Mouse (Mus musculus): ENCODE measurements at regions not wholly inside any gene's neighbourhood (a gene's known extent, or its start where the extent isn't known, plus 50 kb on each side); places are given as distances from the start of the nearest gene placed in this dataset.

DNA sequence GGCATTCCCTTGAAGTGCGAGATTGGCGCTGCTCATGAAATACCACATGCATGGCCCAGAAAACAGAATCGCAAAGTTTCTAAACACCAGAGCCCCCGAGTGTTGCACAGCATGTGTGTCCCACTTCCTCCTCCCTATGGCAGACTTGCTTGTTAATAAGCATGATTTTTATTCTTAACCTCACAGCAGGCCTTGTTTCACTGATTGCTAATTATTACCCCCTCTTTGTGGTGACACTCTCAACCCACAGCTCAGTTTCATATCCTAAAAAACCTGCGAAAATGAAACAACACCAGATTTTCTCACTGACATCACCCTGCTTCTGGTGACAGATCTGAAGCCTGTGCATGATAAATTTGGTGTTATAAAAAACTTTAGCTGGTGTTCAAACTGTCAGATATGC, 1319.3 kb upstream of the Gm7489 start:
- no peak overlapping the region for H3K4me2 ChIP-seq (ENCODE audit: low read depth, low read length)
- H3K4me1 ChIP-seq (ENCODE audit: insufficient read depth, low read length), result no peaks in the 10 kb centered on the region
- H3K9ac ChIP-seq (replicated peaks; ENCODE audit: low read length), result no peak overlapping the region
- no peaks in the 10 kb centered on the region for H3K27me3 ChIP-seq (ENCODE audit: insufficient read depth, low read length)
- H3K36me3 ChIP-seq (ENCODE audit: insufficient read depth, low read length), result no peaks in the 10 kb centered on the region
- no peak for ATAC-seq
- no peak for DNase-seq (ENCODE audit: low spot score)
- H3K9me3 ChIP-seq (ENCODE audit: low read length), result no peaks in the 10 kb centered on the region
- WGBS, result 58% methylated on average over 5 of the region's 5 CpGs
- no peak overlapping the region for H3K27ac ChIP-seq
- H3K4me3 ChIP-seq (ENCODE audit: low read length), result no peak overlapping the region
- TF ChIP-seq CTCF (IDR thresholded peaks at IDR 0.05; ENCODE audit: low read depth), result no peak

- ATAC-seq (no peak), DNase-seq (ENCODE audit: low spot score) (no peak)
Observed at GRCm38 (mm10) chr15:52570256-52570655, 1314.5 kb upstream of the Gm7489 start.

GRCm38 (mm10) chr15:52577614-52578013, 1307.1 kb upstream of the Gm7489 start:
- no peak overlapping the region for H3K4me3 ChIP-seq (ENCODE audit: low read length)
- 92% methylated on average over 2 of the region's 2 CpGs for WGBS

More at GRCm38 (mm10) chr15:52570256-52570655, 1314.5 kb upstream of the Gm7489 start:
- Histone ChIP-seq H3K4me2 (ENCODE audit: low read depth, low read length) (no peak overlapping the region), H3K27ac (no peak overlapping the region), H3K27me3 (ENCODE audit: insufficient read depth, low read length) (no peaks in the 10 kb centered on the region), H3K4me3 (ENCODE audit: low read length) (no peak overlapping the region), H3K9ac (replicated peaks; ENCODE audit: low read length) (no peak overlapping the region), H3K4me1 (ENCODE audit: insufficient read depth, low read length) (no peaks in the 10 kb centered on the region), H3K36me3 (ENCODE audit: insufficient read depth, low read length) (no peaks in the 10 kb centered on the region), H3K9me3 (ENCODE audit: low read length) (no peaks in the 10 kb centered on the region)
- TF ChIP-seq CTCF (IDR thresholded peaks at IDR 0.05; ENCODE audit: low read depth), result no peak
- 98% methylated on average over 1 of the region's 1 CpGs for WGBS

DNA sequence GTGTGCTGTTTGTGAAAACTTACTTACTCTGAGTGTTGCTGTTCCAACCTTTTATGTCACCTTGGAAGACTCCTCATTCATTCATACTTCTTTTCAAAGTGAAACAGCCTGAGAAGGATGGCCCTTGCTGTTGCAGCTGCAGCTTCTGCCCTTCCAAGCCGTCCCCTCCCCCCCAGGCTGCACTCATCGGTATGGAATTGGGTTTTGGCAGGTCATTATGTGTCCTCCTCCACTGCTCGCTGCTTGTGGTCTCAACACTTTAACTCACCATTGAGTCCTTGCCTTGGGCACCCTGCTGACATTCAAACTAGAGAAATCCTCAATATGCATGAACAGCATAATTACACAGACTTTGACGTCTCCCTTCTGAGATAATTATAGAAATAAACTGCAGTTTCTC, 1295.3 kb upstream of the Gm7489 start:
- no peaks in the 10 kb centered on the region for H3K36me3 ChIP-seq (ENCODE audit: insufficient read depth, low read length)
- H3K4me1 ChIP-seq (ENCODE audit: insufficient read depth, low read length), result no peaks in the 10 kb centered on the region
- no peak overlapping the region for H3K27ac ChIP-seq
- H3K4me3 ChIP-seq (ENCODE audit: low read length), result no peak overlapping the region
- ATAC-seq, result no peak
- TF ChIP-seq CTCF (IDR thresholded peaks at IDR 0.05; ENCODE audit: low read depth), result no peak
- H3K27me3 ChIP-seq (ENCODE audit: insufficient read depth, low read length), result no peaks in the 10 kb centered on the region
- no peak for DNase-seq (ENCODE audit: low spot score)
- 19% methylated on average over 4 of the region's 4 CpGs for WGBS
- no peaks in the 10 kb centered on the region for H3K9me3 ChIP-seq (ENCODE audit: low read length)
- no peak overlapping the region for H3K4me2 ChIP-seq (ENCODE audit: low read depth, low read length)
- H3K9ac ChIP-seq (replicated peaks; ENCODE audit: low read length), result no peak overlapping the region

More at GRCm38 (mm10) chr15:52577614-52578013, 1307.1 kb upstream of the Gm7489 start:
- no peak for TF ChIP-seq CTCF (IDR thresholded peaks at IDR 0.05; ENCODE audit: low read depth)
- DNase-seq (ENCODE audit: low spot score), result no peak
- H3K4me2 ChIP-seq (ENCODE audit: low read depth, low read length), result no peak overlapping the region
- H3K9ac ChIP-seq (replicated peaks; ENCODE audit: low read length), result no peak overlapping the region
- no peaks in the 10 kb centered on the region for H3K27me3 ChIP-seq (ENCODE audit: insufficient read depth, low read length)
- no peaks in the 10 kb centered on the region for H3K36me3 ChIP-seq (ENCODE audit: insufficient read depth, low read length)
- no peaks in the 10 kb centered on the region for H3K4me1 ChIP-seq (ENCODE audit: insufficient read depth, low read length)
- ATAC-seq, result no peak
- no peak overlapping the region for H3K27ac ChIP-seq
- no peaks in the 10 kb centered on the region for H3K9me3 ChIP-seq (ENCODE audit: low read length)

- DNase-seq (ENCODE audit: low spot score), result no peak
- TF ChIP-seq CTCF (IDR thresholded peaks at IDR 0.05; ENCODE audit: low read depth), result no peak
- Histone ChIP-seq H3K4me1 (ENCODE audit: insufficient read depth, low read length) (no peaks in the 10 kb centered on the region), H3K9me3 (ENCODE audit: low read length) (0 out of 2 replicates have a peak, but pooled peaks cover 2% of the 10 kb centered on the region), H3K36me3 (ENCODE audit: insufficient read depth, low read length) (no peaks in the 10 kb centered on the region), H3K27me3 (ENCODE audit: insufficient read depth, low read length) (no peaks in the 10 kb centered on the region), H3K4me3 (ENCODE audit: low read length) (no peak overlapping the region), H3K9ac (replicated peaks; ENCODE audit: low read length) (no peak overlapping the region), H3K4me2 (ENCODE audit: low read depth, low read length) (no peak overlapping the region), H3K27ac (no peak overlapping the region)
- no peak for ATAC-seq
Observed at GRCm38 (mm10) chr15:52599511-52599910, 1285.2 kb upstream of the Gm7489 start.

DNA sequence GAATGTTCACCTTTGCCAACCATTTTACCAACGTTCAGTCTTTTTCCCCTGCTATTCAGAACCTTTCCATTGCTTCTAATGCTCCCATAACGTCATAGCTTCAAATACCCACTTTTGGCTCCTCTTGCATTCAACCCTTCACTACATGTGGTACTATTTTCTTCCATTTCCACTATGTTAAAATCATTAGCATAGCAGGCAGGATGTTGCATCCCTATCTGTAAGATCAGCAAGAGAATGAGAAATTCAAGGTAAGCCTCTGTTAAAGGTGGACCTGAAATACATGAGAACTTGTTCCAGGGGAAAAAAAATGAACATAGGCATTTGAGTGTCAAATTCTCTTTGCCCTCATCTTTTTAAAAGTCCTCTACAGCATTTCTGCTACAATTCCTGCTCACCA, 1284.7 kb upstream of the Gm7489 start:
- Histone ChIP-seq H3K27ac (no peak overlapping the region), H3K4me1 (ENCODE audit: insufficient read depth, low read length) (no peaks in the 10 kb centered on the region), H3K27me3 (ENCODE audit: insufficient read depth, low read length) (no peaks in the 10 kb centered on the region), H3K9ac (replicated peaks; ENCODE audit: low read length) (no peak overlapping the region), H3K4me2 (ENCODE audit: low read depth, low read length) (no peak overlapping the region), H3K36me3 (ENCODE audit: insufficient read depth, low read length) (no peaks in the 10 kb centered on the region), H3K9me3 (ENCODE audit: low read length) (0 out of 2 replicates have a peak, but pooled peaks cover 2% of the 10 kb centered on the region), H3K4me3 (ENCODE audit: low read length) (no peak overlapping the region)
- no peak for TF ChIP-seq CTCF (IDR thresholded peaks at IDR 0.05; ENCODE audit: low read depth)
- no peak for ATAC-seq
- WGBS, result 63% methylated on average over 2 of the region's 2 CpGs
- no peak for DNase-seq (ENCODE audit: low spot score)

DNA sequence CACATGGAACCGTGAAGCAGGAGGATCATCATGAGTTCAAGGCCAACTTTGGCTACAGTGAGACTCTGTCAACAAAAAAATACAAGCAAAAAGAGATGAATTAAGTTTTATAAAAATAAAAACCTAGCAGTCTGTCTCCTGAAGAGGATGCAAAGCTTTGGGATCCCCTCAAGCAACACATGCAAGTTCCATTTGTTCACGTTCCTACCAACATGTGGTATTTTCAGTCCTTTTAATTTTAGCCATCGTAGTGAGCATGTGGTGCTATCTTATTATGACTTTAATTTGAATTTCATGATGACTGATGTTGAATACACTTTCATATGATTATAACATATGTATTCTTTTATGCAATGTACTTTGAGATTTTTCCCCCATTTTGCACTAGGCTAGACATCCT, 1244.9 kb upstream of the Gm7489 start:
- no peak overlapping the region for H3K4me3 ChIP-seq (ENCODE audit: low read length)
- no peak overlapping the region for H3K27ac ChIP-seq
- H3K9me3 ChIP-seq (ENCODE audit: low read length), result no peaks in the 10 kb centered on the region
- H3K9ac ChIP-seq (replicated peaks; ENCODE audit: low read length), result no peak overlapping the region
- H3K27me3 ChIP-seq (ENCODE audit: insufficient read depth, low read length), result no peaks in the 10 kb centered on the region
- no peaks in the 10 kb centered on the region for H3K4me1 ChIP-seq (ENCODE audit: insufficient read depth, low read length)
- DNase-seq (ENCODE audit: low spot score), result no peak
- no peak for ATAC-seq
- WGBS, result 82% methylated on average over 3 of the region's 3 CpGs
- no peak for TF ChIP-seq CTCF (IDR thresholded peaks at IDR 0.05; ENCODE audit: low read depth)
- H3K4me2 ChIP-seq (ENCODE audit: low read depth, low read length), result no peak overlapping the region
- no peaks in the 10 kb centered on the region for H3K36me3 ChIP-seq (ENCODE audit: insufficient read depth, low read length)

All from hindbrain, postnatal 0 days (tissue).